Mouse (Mus musculus) megakaryocyte, embryonic 14.5 days (primary cell): ENCODE results near the gene Ypel5. TPM values are rescaled to one million over a fixed set of nuclear protein-coding genes. Genes with fewer than 3 reads are reported as not detected.

Experiments used
- H3K27me3 ChIP-seq: replicated peaks from 2 replicates; pipeline ENCODE3; 2012; ENCODE audit warnings: inconsistent platforms
- H3K36me3 ChIP-seq: replicated peaks from 2 replicates; pipeline ENCODE3; 2012; ENCODE audit warnings: low read length, inconsistent platforms, mixed read lengths
- H3K4me1 ChIP-seq: 2 replicates; pipeline ENCODE4 v1.6.1; 2012; ENCODE audit warnings: inconsistent platforms
- H3K4me3 ChIP-seq: replicated peaks from 2 replicates; pipeline ENCODE3; 2012; ENCODE audit warnings: moderate library complexity, mild to moderate bottlenecking, inconsistent platforms
- H3K9me3 ChIP-seq: 2 replicates; pipeline ENCODE4 v1.6.1; 2012; ENCODE audit warnings: inconsistent platforms
- FLI1 ChIP-seq: IDR thresholded peaks from 2 replicates; pipeline ENCODE4 v1.6.1; 2012; ENCODE audit warnings: low read length, inconsistent platforms, mixed read lengths
- GATA1 ChIP-seq: IDR thresholded peaks from 3 replicates; pipeline ENCODE4 v1.6.1; 2012; ENCODE audit warnings: mixed read lengths, low read length, inconsistent platforms, borderline replicate concordance
- polyA plus RNA-seq: library from polyadenylated mRNA; stranded (reverse); fragments of >175 nt; gene quantifications from 2 replicates; pipeline ENCODE4 v1.2.3, GENCODE M21; 2012; ENCODE audit warnings: low replicate concordance; ENCODE audit not compliant: insufficient read depth

The Ypel5 gene
- polyA plus RNA-seq, 1 experiment, result 12.3 TPM

DNA sequence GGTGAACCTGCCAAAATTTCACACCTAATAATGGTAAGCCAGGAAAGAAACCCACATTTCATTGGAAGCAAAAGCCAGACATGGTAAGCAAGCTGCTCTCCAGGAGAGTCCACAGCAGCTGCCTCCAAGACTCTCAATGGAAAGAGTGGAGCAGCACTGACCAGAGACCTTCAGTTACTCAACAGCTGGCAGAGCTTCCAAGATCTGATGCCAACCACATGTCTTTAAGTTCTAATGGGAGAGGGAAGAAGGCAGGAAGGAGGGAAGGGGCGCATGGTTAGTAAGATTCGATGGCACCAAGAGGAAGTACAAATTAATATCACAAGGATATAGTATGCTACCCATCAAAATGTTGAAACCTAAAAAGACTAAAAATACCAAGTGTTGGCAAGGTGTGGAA lies 31.9 kb downstream of the Ypel5 start:
- H3K4me1 ChIP-seq, result peaks cover 22% of the 10 kb centered on the region
- H3K36me3 ChIP-seq, result no peaks in the 10 kb centered on the region
- peaks cover 15% of the 10 kb centered on the region for H3K9me3 ChIP-seq
- H3K4me3 ChIP-seq, result no peak overlapping the region
- TF ChIP-seq FLI1, result no peak
- no peak for TF ChIP-seq GATA1
- peaks cover 4% of the 10 kb centered on the region for H3K27me3 ChIP-seq

GRCm38 (mm10) chr17:72878979-72879378 lies 42.7 kb downstream of the Ypel5 start:
- Histone ChIP-seq H3K36me3 (no peaks in the 10 kb centered on the region), H3K4me3 (no peak overlapping the region), H3K27me3 (peaks cover 4% of the 10 kb centered on the region), H3K9me3 (peaks cover 33% of the 10 kb centered on the region), H3K4me1 (no peaks in the 10 kb centered on the region)
- no peak for TF ChIP-seq GATA1
- no peak for TF ChIP-seq FLI1

GRCm38 (mm10) chr17:72880156-72880555 lies 43.9 kb downstream of the Ypel5 start:
- Histone ChIP-seq H3K9me3 (peaks cover 24% of the 10 kb centered on the region), H3K4me1 (no peaks in the 10 kb centered on the region)
- no peak for TF ChIP-seq FLI1
- TF ChIP-seq GATA1, result no peak

DNA sequence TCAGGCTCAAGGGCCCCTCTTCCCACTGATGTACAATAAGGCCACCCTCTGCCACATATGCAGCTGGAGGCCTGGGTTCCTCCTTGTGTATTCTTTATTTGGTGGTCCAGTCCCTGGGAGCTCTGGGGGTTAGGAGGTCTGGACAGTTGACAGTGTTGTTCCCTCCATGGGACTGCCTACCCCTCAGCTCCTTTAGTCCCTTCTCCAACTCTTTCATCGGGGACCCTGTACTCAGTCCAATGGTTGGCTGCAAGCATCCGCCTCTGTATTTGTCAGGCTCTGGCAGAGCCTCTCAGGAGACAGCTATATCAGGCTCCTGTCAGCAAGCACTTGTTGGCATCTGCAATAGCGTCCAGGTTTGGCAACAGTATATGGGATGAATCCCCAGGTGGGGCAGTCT lies 44.8 kb downstream of the Ypel5 start:
- Histone ChIP-seq H3K4me1 (no peaks in the 10 kb centered on the region), H3K4me3 (no peak overlapping the region), H3K9me3 (peaks cover 16% of the 10 kb centered on the region), H3K27me3 (peaks cover 4% of the 10 kb centered on the region), H3K36me3 (no peaks in the 10 kb centered on the region)
- TF ChIP-seq GATA1 (no peak), FLI1 (no peak)

More at GRCm38 (mm10) chr17:72880156-72880555, 43.9 kb downstream of the Ypel5 start:
- peaks cover 4% of the 10 kb centered on the region for H3K27me3 ChIP-seq
- no peaks in the 10 kb centered on the region for H3K36me3 ChIP-seq
- no peak overlapping the region for H3K4me3 ChIP-seq

DNA sequence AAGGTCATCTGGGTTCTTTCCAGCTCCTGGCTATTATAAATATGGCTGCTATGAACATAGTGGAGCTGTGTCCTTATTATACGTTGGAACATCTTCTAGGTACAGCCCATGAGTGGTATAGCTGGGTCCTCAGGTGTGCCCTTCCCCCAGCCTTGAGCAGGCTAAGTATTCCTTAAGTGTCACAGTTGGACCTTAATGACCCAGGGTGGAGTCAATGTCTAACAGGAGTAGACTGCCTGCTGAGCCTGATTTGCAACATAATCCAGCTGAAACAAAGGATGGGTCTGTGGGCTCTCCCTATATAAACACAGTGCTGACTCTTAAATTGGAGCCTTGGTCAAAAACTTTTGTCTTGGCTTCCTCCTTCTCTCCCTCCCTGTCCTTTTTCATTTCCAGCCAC lies 45.6 kb downstream of the Ypel5 start:
- Histone ChIP-seq H3K27me3 (peaks cover 4% of the 10 kb centered on the region), H3K9me3 (peaks cover 14% of the 10 kb centered on the region), H3K4me1 (no peaks in the 10 kb centered on the region), H3K36me3 (no peaks in the 10 kb centered on the region), H3K4me3 (no peak overlapping the region)
- TF ChIP-seq GATA1, result no peak
- no peak for TF ChIP-seq FLI1

- Histone ChIP-seq H3K27me3 (no peaks in the 10 kb centered on the region), H3K36me3 (no peaks in the 10 kb centered on the region), H3K4me3 (peak overlapping the region; percentile 75), H3K9me3 (peaks cover 5% of the 10 kb centered on the region), H3K4me1 (peaks cover 8% of the 10 kb centered on the region)
- TF ChIP-seq GATA1 (no peak), FLI1 (no peak)
Observed at GRCm38 (mm10) chr17:72889556-72890397, 53.5 kb downstream of the Ypel5 start.

- no peaks in the 10 kb centered on the region for H3K27me3 ChIP-seq
- no peaks in the 10 kb centered on the region for H3K36me3 ChIP-seq
- no peak for TF ChIP-seq FLI1
- no peak for TF ChIP-seq GATA1
- H3K4me3 ChIP-seq, result peak overlapping the region; percentile 75
- H3K4me1 ChIP-seq, result peaks cover 8% of the 10 kb centered on the region
- peaks cover 5% of the 10 kb centered on the region for H3K9me3 ChIP-seq
Observed at GRCm38 (mm10) chr17:72890398-72890898, 54.2 kb downstream of the Ypel5 start.

- no peaks in the 10 kb centered on the region for H3K36me3 ChIP-seq
- peaks cover 8% of the 10 kb centered on the region for H3K4me1 ChIP-seq
- no peak overlapping the region for H3K4me3 ChIP-seq
- TF ChIP-seq GATA1 (no peak), FLI1 (no peak)
- no peaks in the 10 kb centered on the region for H3K27me3 ChIP-seq
- H3K9me3 ChIP-seq, result no peaks in the 10 kb centered on the region
Observed at GRCm38 (mm10) chr17:72891556-72891955, 55.3 kb downstream of the Ypel5 start.

GRCm38 (mm10) chr17:72895506-72895905 lies 59.3 kb downstream of the Ypel5 start:
- H3K27me3 ChIP-seq, result peaks cover 3% of the 10 kb centered on the region
- TF ChIP-seq FLI1, result no peak
- TF ChIP-seq GATA1, result no peak
- H3K36me3 ChIP-seq, result no peaks in the 10 kb centered on the region
- no peak overlapping the region for H3K4me3 ChIP-seq
- H3K9me3 ChIP-seq, result no peaks in the 10 kb centered on the region
- peaks cover 7% of the 10 kb centered on the region; the same call in 1 of the 2 replicates for H3K4me1 ChIP-seq

DNA sequence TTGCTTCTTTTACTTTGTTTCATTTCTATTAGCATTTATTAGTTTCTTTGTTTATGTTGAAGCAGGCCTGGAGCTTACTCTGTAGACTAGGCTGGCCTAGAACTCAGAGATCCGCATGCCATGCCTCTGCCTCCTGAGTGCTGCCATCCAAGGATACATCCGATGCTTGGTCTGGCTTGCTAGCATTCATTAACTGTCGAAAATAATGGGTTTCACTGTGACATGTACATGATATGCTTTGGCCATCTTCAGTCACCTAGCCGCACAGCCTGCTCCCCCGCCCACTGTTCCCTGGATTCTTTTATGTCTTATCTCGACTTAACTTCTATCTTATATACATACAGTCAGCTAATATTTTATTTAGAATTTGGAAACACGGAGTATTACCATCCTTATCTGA lies 60.8 kb downstream of the Ypel5 start:
- H3K27me3 ChIP-seq, result peaks cover 3% of the 10 kb centered on the region

More for the DNA sequence above, 60.8 kb downstream of the Ypel5 start:
- Histone ChIP-seq H3K36me3 (no peaks in the 10 kb centered on the region), H3K9me3 (no peaks in the 10 kb centered on the region), H3K4me3 (no peak overlapping the region), H3K4me1 (peaks cover 5% of the 10 kb centered on the region; the same call in 1 of the 2 replicates)
- TF ChIP-seq GATA1 (no peak), FLI1 (no peak)
